Mouse (Mus musculus): ENCODE measurements around the gene Mospd1.

Mospd1 gene

DNA sequence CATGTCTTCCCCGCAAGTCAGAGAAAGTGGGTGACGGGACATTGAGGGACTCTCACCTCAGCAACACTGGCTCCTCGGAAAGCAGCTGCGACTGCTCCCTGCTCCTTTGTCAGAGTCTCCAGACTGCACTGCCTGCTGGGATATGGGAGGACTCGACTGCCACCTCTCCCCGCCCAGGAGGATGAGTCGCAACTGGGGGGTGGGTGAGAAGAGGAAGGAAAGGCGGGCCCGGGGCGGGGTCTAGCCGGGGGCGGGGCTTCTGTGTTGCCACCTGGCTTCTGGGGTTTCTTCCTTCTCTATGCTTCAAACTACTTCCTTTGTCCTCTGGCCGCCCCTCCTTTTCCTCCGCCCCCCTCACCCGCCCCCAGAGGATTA, at the start of gene Mospd1:
Gene Mospd1 (minus strand): TSS at position 137 of the 375 bp plus-strand sequence.
- DNase-seq, result peak; percentile 96

- no peak for DNase-seq
These were observed 16.1 kb upstream of the Mospd1 start for GRCm38 (mm10) chrX:53386362-53386761.

DNA sequence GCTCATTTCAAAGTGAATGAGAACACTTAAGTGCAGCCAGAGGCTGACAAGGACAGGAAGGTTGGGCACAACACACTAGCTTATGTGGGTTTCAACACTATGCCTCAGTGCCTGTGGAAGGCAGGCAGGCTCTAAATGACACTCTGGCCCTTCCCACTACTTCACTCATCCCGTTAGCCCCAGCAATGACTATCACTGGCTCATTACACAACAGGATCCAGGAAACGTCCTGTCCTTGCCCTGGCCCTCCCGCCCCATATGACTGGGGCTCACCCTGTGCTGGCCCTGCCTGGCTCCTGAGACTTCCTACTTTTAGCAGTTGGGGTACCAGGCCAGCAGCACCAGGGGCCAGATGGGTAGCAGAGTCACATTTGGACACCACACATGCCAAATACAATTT, 12.8 kb upstream of the Mospd1 start:
- DNase-seq, result no peak

DNA sequence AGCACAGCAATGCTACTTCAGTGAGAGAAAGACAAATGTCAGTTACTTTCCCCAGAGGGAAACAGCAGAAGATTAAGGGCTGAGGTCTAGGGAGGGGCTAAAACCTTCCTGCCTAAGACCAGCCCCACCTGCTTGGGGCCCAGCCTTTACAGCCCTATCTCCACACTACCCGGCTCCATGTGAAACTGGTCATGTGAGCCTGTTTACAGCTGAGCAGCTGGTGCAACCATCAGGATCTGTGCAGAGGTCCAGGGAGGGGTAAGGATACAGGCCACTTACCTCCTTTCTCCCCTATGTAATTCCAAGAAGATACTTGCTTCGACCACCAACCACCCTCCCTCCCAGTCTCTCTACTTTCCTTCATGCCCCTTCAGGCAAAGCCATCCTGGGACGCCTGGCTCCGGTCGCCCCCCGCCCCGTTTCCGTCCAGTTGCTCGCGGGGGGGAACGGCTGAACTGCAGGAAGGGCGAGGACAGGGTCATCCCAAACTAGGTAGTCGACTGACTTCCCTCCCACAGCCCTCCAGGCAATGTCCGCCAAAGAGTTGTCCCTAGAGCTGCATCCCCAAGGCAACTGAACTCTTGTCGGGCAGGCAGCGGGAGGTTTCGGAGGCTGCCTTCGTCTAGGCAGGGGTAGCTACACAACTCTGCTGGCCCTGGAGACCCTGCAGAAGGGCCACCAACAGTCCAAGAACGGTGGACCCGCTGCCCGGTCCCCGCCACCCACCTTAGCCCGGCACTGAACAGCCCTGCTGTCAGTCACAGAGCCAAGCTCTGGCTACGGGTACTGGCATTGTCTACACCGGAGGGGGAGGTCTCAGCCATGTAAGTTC, 552 bp downstream of the Mospd1 start:
- DNase-seq, result peak; percentile 47

DNA sequence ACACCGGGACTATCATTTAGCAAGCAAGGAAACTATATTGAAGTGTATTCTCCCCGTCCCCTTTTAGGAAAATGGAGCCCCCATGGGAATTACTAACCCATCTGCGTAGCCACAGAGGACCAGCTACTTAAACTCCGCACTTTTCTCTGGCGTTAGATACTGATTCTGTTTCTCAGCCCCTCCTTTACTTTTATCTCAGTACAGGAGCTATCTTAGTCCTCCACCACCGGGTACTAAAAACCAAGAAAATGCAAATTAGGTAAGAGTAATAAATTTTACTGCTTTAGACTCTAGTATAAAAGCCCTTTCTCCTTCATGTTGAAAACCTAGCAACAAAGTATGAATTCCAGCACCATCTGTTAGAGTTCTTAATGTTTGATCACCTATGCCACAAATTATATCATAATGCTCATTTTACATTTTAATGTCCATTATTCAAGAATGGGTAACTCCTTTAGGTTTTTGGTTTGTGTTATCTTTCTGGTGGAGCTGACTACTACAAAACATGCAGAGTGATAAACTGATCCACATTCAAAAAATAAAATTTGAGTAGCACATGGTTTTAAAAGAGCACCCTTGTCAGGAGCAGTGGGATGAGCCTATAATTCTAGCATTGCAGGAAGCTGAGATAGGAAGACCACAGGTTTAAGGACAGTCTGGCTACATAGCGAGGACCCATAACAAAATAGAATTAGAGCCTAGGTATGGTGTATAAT, 5.5 kb downstream of the Mospd1 start:
- no peak for DNase-seq

DNA sequence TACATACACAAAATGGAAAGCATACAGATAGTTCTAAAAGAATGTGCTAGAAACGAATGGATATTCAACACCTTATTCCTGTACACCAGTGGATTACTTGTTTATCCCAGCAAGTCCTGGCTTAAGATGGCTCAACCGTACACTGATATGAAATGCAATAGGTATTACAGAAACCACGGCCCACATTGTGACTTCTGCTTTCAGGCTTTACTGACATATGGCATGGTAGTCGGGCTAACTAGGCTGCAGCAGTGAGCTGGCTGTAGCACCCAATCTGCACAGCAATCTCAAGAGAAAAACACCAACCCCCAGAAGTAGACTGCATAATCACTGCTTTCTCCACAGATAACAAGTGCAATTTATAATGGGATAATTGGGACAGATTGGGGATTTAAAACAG, 21.9 kb downstream of the Mospd1 start:
- DNase-seq, result no peak

DNA sequence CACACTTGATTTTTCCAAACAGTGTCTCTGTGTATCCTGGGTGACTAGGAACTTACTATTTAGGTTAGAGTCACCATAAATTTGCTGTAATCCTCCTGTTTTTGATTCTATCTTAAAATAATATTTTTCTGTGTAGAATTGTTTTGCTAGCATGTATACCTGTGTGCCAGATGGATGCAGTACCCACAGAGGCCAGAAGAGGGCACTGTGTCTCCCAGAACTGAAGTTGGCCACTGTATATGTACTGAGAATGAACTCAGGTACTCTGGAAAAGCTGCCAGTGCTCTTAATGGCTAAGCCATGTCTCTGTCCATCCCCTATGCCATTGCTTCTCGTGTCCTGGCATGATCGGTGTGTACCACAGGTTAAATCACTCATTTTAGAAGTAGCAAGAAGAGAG, 28.8 kb downstream of the Mospd1 start:
- DNase-seq, result peak; percentile 67

- no peak for DNase-seq
These were observed 32.9 kb downstream of the Mospd1 start for GRCm38 (mm10) chrX:53337355-53337754.

DNA sequence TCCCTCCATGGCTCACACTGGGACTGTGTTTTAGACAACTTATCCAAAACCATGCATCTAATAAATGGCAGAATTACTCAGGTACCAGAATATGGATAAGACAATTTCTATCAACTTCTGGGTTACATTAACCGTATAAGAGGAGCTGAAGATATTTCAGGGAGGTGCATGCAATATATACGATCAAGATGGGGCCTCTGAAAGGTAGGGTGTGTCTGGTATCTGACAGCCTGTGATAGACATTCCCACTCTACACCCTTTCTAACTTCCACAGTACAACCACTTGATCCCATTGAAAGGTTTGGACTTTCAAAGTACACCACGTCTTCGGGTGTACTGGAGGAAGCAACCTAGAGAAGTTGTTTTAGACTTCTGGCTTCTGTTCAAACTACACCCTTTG, 39.9 kb downstream of the Mospd1 start:
- no peak for DNase-seq

DNA sequence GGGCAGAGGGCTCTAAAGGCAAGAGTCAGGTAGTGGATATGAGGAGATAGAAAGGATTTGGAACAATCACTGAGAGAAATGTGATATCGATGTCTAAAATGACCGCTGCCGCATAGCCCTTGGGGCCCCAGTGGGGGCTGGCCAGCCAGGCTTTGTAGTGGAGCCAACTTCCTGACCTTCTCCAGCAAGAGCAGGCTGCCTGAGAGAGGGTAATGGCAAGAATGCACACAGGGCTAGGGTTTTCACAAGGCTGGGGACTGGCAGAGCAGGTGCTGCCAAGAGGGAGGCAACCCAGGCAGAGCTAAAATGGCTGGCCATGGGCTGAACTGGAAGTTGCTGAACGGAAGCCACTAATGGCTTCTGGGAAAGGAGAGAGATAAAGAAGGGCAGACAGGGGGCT, 49.2 kb downstream of the Mospd1 start:
- no peak for DNase-seq

DNA sequence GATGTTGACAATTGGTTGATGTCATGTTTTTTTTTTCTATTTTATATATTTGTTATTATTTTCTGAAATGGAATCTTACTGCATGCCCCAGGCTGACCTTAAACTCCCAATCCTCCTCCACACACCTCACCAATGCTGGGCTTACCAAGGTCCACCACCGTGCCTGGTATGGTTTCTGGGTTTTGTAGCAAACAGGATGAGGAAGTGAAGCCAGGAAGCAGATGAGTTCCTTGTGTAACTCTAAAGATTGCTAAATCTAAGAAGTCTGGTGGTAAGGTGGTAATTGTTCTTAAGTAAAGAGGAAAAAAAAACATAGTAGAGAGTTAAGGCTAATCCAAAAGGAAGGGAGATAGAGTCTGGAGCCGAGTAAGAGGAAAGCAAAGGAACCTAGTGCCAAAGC, 49.7 kb downstream of the Mospd1 start:
- DNase-seq, result no peak
